In the genomic region with DNA sequence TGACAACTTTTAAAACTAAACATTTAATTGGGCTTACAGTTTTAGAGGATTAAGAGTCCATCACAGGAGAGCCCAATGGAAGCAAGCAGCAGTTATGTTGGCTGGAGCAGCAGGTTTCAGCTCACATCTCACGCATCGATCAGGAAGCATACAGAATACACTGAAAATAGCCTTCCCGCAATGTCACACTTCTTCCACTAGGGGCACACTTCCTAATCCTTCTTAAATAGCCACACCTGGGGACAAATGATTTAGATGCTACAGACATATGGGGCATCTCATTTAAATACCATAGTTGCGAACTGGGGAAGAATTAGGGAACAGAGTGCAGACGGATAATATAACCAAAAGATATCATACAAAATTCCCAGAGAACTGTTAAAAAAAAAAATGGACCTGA, we compare ENCODE assay signal across 18 mouse cellular contexts.
A peak's percentile ranks its signal among the peaks of the same experiment; 100 is the strongest.
DNase-seq lines count a peak whose midpoint lies in the region; ATAC-seq and TF ChIP-seq lines count a peak whose summit lies in the region.
"Had no signal": no experiment of that assay in that cellular context is flagged by ENCODE, and none has a peak within 500 bp of the region (broad histone marks: within the 10 kb centered on the region; RNA-seq: fewer than 3 reads in every experiment).

No protein-coding gene starts in this region.

- in situ Hi-C loops in ES-E14 (cut with MboI; ENCODE audit: low sequenced_read_pairs in 2 of 2, unreplicated experiment in 2 of 2) = loop anchor here in 1 of 2 experiments (25.0 kb wide), 1 partner anchor 524 kb away; no protein-coding TSS in a partner anchor

- TF ChIP-seq EP300 in liver, embryonic 14.5 days (IDR thresholded peaks at IDR 0.05; ENCODE audit: low read depth) = no peak

- TF ChIP-seq CTCF in gastrocnemius, adult 2 months (IDR thresholded peaks at IDR 0.05) = peak; percentile 24; the same call in 1 of the 2 replicates
- TF ChIP-seq CTCF in liver, embryonic 14.5 days (IDR thresholded peaks at IDR 0.05; ENCODE audit: low read depth) = peak; percentile 43; the same call in 1 of the 2 replicates

- H3K4me1 ChIP-seq in liver, embryonic 14.5 days (replicated peaks; ENCODE audit: control insufficient read depth in 2 of 2, insufficient read depth in 2 of 2, low read length in 1 of 2) = no peaks in the 10 kb centered on the region
- H3K4me1 ChIP-seq in liver, embryonic 12.5 days = no peaks in the 10 kb centered on the region
- no peaks in the 10 kb centered on the region for H3K4me1 ChIP-seq in ES-E14 (ENCODE audit: control insufficient read depth in 2 of 2, insufficient read depth in 2 of 2, low read length in 2 of 2, poor library complexity in 1 of 2)
- H3K4me1 ChIP-seq: forebrain, embryonic 10.5 days; heart, embryonic 15.5 days; limb, embryonic 12.5 days had no signal

- 63% methylated on average over 5 of the region's 5 CpGs for WGBS in liver, embryonic 14.5 days (ENCODE audit: insufficient replicate concordance)
- 58% methylated on average over 5 of the region's 5 CpGs for WGBS in liver, embryonic 12.5 days (ENCODE audit: insufficient replicate concordance)

- H3K36me3 ChIP-seq in liver, embryonic 14.5 days (replicated peaks; ENCODE audit: control insufficient read depth, insufficient read depth, low read depth) = no peaks in the 10 kb centered on the region
- H3K36me3 ChIP-seq in liver, embryonic 12.5 days = no peaks in the 10 kb centered on the region
- no peaks in the 10 kb centered on the region for H3K36me3 ChIP-seq in ES-E14 (ENCODE audit: control insufficient read depth, insufficient read depth, low read length, poor library complexity, severe bottlenecking)
- H3K36me3 ChIP-seq: forebrain, embryonic 10.5 days; G1E; heart, embryonic 15.5 days; limb, embryonic 12.5 days had no signal

- H3K27ac ChIP-seq in gastrocnemius, adult 2 months = no peak overlapping the region
- no peak overlapping the region for H3K27ac ChIP-seq in liver, embryonic 14.5 days
- H3K27ac ChIP-seq in liver, embryonic 12.5 days = no peak overlapping the region
- no peak overlapping the region for H3K27ac ChIP-seq in ES-E14 (ENCODE audit: insufficient read depth, low read depth, low read length, poor library complexity, severe bottlenecking)
- H3K27ac ChIP-seq: forebrain, embryonic 10.5 days; heart, embryonic 15.5 days; hindbrain, embryonic 14.5 days; limb, embryonic 12.5 days had no signal

- intact Hi-C loops in gastrocnemius, adult 2 months (cut with DNase I) = no loop called here
- intact Hi-C loops in gastrocnemius, postnatal 36 days (cut with DNase I) = no loop called here

- no peak overlapping the region for H3K9ac ChIP-seq in liver, embryonic 14.5 days (replicated peaks)
- no peak overlapping the region for H3K9ac ChIP-seq in liver, embryonic 12.5 days
- no peak overlapping the region for H3K9ac ChIP-seq in ES-E14 (ENCODE audit: insufficient read depth, low read depth, low read length, poor library complexity, severe bottlenecking)
- H3K9ac ChIP-seq: heart, embryonic 15.5 days; hindbrain, embryonic 14.5 days; limb, embryonic 12.5 days had no signal

- no peaks in the 10 kb centered on the region for H3K27me3 ChIP-seq in liver, embryonic 14.5 days (ENCODE audit: control insufficient read depth, insufficient read depth, low read length)
- H3K27me3 ChIP-seq in liver, embryonic 12.5 days (replicated peaks) = no peaks in the 10 kb centered on the region
- H3K27me3 ChIP-seq: heart, embryonic 15.5 days; limb, embryonic 12.5 days had no signal

- H3K4me2 ChIP-seq in liver, embryonic 14.5 days (ENCODE audit: low read depth) = no peak overlapping the region
- H3K4me2 ChIP-seq in liver, embryonic 12.5 days = no peak overlapping the region
- H3K4me2 ChIP-seq: heart, embryonic 15.5 days; hindbrain, embryonic 14.5 days; limb, embryonic 12.5 days had no signal

- ATAC-seq in liver, embryonic 14.5 days (ENCODE audit: insufficient read depth) = no peak
- ATAC-seq in liver, embryonic 12.5 days = no peak
- ATAC-seq: midbrain, embryonic 16.5 days had no signal

- DNase-seq in gastrocnemius, adult 2 months = no peak
- DNase-seq in gastrocnemius, postnatal 36 days = no peak
- no peak for DNase-seq in liver, embryonic 14.5 days (ENCODE audit: low read depth in 3 of 3, low spot score in 3 of 3)
- peak; percentile 12 for DNase-seq in ES-E14 (ENCODE audit: low read depth, low spot score)
- peak; percentile 17 for DNase-seq in retina, embryonic 14.5 days (ENCODE audit: low spot score)
- no peak for DNase-seq in ovary, postnatal 36 days (ENCODE audit: low spot score)
- DNase-seq: B cell, adult 2 months; cerebellum, postnatal 10 days; kidney, adult 8-10 months; lung, adult 18-20 months; thymus, postnatal 14 days had no signal

- no peak overlapping the region for H3K4me3 ChIP-seq in gastrocnemius, adult 2 months
- H3K4me3 ChIP-seq in liver, embryonic 14.5 days (ENCODE audit: insufficient read depth in 1 of 2, low read depth in 2 of 2, low read length in 2 of 2) = no peak overlapping the region
- no peak overlapping the region for H3K4me3 ChIP-seq in liver, embryonic 12.5 days
- H3K4me3 ChIP-seq in ES-E14 (ENCODE audit: insufficient read depth in 1 of 2, low read depth in 1 of 2, low read length in 2 of 2, poor library complexity in 1 of 2, severe bottlenecking in 1 of 2) = no peak overlapping the region
- H3K4me3 ChIP-seq: forebrain, embryonic 10.5 days; heart, embryonic 15.5 days; limb, embryonic 12.5 days had no signal

- H3K9me3 ChIP-seq in liver, embryonic 14.5 days (ENCODE audit: control insufficient read depth, low read length) = no peaks in the 10 kb centered on the region
- H3K9me3 ChIP-seq in liver, embryonic 12.5 days (replicated peaks) = no peaks in the 10 kb centered on the region
- no peaks in the 10 kb centered on the region for H3K9me3 ChIP-seq in ES-E14 (ENCODE audit: control insufficient read depth, insufficient read depth, low read depth, low read length)
- H3K9me3 ChIP-seq: forebrain, embryonic 10.5 days; heart, embryonic 15.5 days had no signal

TF ChIP-seq in ES-E14, 5 proteins besides CTCF, POLR2A, EP300 and RAD21:
- TF ChIP-seq CHD2 (IDR thresholded peaks at IDR 0.05; ENCODE audit: low read depth, low read length) (no peak), MAFK (IDR thresholded peaks at IDR 0.05; ENCODE audit: insufficient read depth, low read depth, low read length) (no peak), HCFC1 (IDR thresholded peaks at IDR 0.05; ENCODE audit: borderline replicate concordance, insufficient read depth, low read length) (no peak), ZNF384 (IDR thresholded peaks at IDR 0.05; ENCODE audit: low read depth, low read length) (no peak), ZC3H11A (IDR thresholded peaks at IDR 0.05; ENCODE audit: borderline replicate concordance, low read depth, low read length) (no peak)

Comparison
In these comparisons a context has a peak if more than half of its experiments do, and no peak if none do; other contexts are left out.
1. DNase-seq: peak in ES-E14 (single experiment) and retina, embryonic 14.5 days (single experiment); none in gastrocnemius, adult 2 months (single experiment), gastrocnemius, postnatal 36 days (0 of 2), liver, embryonic 14.5 days (0 of 3) and ovary, postnatal 36 days (single experiment).